Mouse (Mus musculus): ENCODE measurements at regions not wholly inside any gene's neighbourhood (a gene's known extent, or its start where the extent isn't known, plus 50 kb on each side); places are given as distances from the start of the nearest gene placed in this dataset.

DNA sequence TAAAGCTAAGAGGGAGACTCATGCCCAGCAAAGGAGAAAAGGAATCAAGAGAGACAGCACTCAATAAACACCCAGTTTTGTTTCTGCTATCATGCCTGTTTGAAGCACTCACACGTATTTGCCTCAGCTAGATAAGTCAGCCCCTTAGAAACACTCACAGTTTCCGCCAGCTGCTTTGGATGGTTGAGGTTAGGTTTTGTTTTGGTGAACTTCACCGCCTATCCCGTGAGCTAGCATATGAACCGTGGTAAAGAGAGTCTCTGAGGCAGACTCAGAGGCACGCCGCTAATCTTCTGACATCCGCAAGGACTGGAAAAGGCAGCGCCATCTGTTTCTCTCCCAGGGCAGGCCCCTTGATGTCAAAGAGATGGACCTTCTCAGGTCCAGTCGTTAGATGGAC, 73.2 kb upstream of the Prdm1 start:
- Histone ChIP-seq H3K36me3 (ENCODE audit: control insufficient read depth, insufficient read depth, low read length) (no peaks in the 10 kb centered on the region), H3K9me3 (ENCODE audit: control insufficient read depth, low read length) (no peaks in the 10 kb centered on the region), H3K4me3 (ENCODE audit: low read depth, low read length) (no peak overlapping the region), H3K27me3 (replicated peaks; ENCODE audit: control insufficient read depth, insufficient read depth, low read length) (no peaks in the 10 kb centered on the region), H3K27ac (replicated peaks; ENCODE audit: low read depth, low read length) (no peak overlapping the region), H3K9ac (ENCODE audit: low read depth, low read length) (no peak overlapping the region), H3K4me1 (ENCODE audit: control insufficient read depth, insufficient read depth, low read length) (peaks cover 9% of the 10 kb centered on the region; the same call in 1 of the 2 replicates), H3K4me2 (ENCODE audit: low read depth, low read length) (no peak overlapping the region)
- 69% methylated on average over 10 of the region's 10 CpGs for WGBS
- no peak for DNase-seq (ENCODE audit: low spot score)
- ATAC-seq (ENCODE audit: low read depth), result no peak

DNA sequence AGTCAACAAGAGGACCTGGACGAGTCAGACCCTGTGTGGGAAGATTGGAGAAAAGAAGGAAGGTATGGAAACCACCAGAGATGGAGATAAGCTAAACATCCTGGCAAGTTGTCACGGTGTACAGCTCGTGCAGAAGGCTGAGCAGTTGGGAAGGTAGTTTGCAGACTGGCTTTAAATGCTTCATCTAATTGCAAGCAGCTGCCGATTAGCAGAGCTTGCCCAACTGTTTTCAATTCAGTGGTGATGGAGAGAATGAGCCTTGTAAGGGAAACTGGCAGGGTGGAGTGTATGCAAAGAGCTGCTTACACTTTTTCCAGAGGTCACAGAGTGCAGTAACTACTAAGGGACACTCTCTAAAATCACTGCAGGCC, 71.6 kb upstream of the Prdm1 start:
- H3K4me1 ChIP-seq (ENCODE audit: control insufficient read depth, insufficient read depth, low read length), result peaks cover 9% of the 10 kb centered on the region; the same call in 1 of the 2 replicates
- 15% methylated on average over 4 of the region's 4 CpGs for WGBS
- no peaks in the 10 kb centered on the region for H3K36me3 ChIP-seq (ENCODE audit: control insufficient read depth, insufficient read depth, low read length)
- H3K27ac ChIP-seq (replicated peaks; ENCODE audit: low read depth, low read length), result no peak overlapping the region
- ATAC-seq (ENCODE audit: low read depth) (peak; percentile 63; the same call in 1 of the 2 replicates), DNase-seq (ENCODE audit: low spot score) (peak; percentile 83)
- no peaks in the 10 kb centered on the region for H3K9me3 ChIP-seq (ENCODE audit: control insufficient read depth, low read length)
- H3K4me2 ChIP-seq (ENCODE audit: low read depth, low read length), result peak overlapping the region; percentile 33; the same call in 1 of the 2 replicates
- H3K4me3 ChIP-seq (ENCODE audit: low read depth, low read length), result no peak overlapping the region
- H3K27me3 ChIP-seq (replicated peaks; ENCODE audit: control insufficient read depth, insufficient read depth, low read length), result no peaks in the 10 kb centered on the region
- H3K9ac ChIP-seq (ENCODE audit: low read depth, low read length), result no peak overlapping the region

DNA sequence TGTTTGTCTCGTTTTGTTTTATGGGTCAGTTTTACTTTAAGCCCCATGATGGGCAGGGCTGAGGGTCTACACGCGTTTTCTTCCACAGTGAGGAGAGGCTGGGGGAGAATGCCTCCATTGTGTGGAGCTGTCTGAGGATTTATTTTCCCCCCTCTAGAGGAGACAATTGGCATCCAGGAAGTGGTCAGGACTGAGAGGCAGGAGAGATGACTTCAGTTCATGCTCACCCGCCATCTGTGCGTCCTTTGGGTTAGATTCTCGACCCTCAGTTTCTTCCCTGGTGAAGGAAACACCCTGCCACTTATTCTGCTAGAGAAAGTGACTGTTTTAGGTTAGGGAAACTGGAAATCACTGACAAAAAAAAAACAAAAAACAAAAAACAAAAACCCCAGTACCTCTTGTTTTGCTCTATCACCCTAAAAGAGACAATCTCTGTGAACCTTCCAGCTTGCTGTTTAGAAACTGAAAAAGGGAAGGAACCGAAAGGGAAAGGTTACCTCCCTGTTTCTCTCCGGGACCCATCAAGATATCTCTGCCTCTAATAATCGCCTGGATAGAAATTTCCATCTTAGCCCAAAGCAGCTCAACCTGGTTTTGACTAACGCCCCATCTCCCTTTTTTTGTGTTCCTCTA, 71.1 kb upstream of the Prdm1 start:
- Histone ChIP-seq H3K27ac (replicated peaks; ENCODE audit: low read depth, low read length) (no peak overlapping the region), H3K4me3 (ENCODE audit: low read depth, low read length) (no peak overlapping the region), H3K4me1 (ENCODE audit: control insufficient read depth, insufficient read depth, low read length) (peaks cover 9% of the 10 kb centered on the region; the same call in 1 of the 2 replicates), H3K36me3 (ENCODE audit: control insufficient read depth, insufficient read depth, low read length) (no peaks in the 10 kb centered on the region), H3K9me3 (ENCODE audit: control insufficient read depth, low read length) (no peaks in the 10 kb centered on the region), H3K27me3 (replicated peaks; ENCODE audit: control insufficient read depth, insufficient read depth, low read length) (no peaks in the 10 kb centered on the region), H3K9ac (ENCODE audit: low read depth, low read length) (no peak overlapping the region), H3K4me2 (ENCODE audit: low read depth, low read length) (peak overlapping the region; percentile 33; the same call in 1 of the 2 replicates)
- ATAC-seq (ENCODE audit: low read depth) (no peak), DNase-seq (ENCODE audit: low spot score) (no peak)
- WGBS, result 41% methylated on average over 10 of the region's 10 CpGs

- Histone ChIP-seq H3K9ac (ENCODE audit: low read depth, low read length) (no peak overlapping the region), H3K27me3 (replicated peaks; ENCODE audit: control insufficient read depth, insufficient read depth, low read length) (no peaks in the 10 kb centered on the region), H3K4me1 (ENCODE audit: control insufficient read depth, insufficient read depth, low read length) (peaks cover 9% of the 10 kb centered on the region; the same call in 1 of the 2 replicates), H3K4me3 (ENCODE audit: low read depth, low read length) (no peak overlapping the region), H3K36me3 (ENCODE audit: control insufficient read depth, insufficient read depth, low read length) (no peaks in the 10 kb centered on the region), H3K4me2 (ENCODE audit: low read depth, low read length) (no peak overlapping the region), H3K27ac (replicated peaks; ENCODE audit: low read depth, low read length) (no peak overlapping the region), H3K9me3 (ENCODE audit: control insufficient read depth, low read length) (no peaks in the 10 kb centered on the region)
- ATAC-seq (ENCODE audit: low read depth), result no peak
- no peak for DNase-seq (ENCODE audit: low spot score)
- 83% methylated on average over 3 of the region's 3 CpGs for WGBS
Measured at GRCm38 (mm10) chr10:44598615-44599014, 70.3 kb upstream of the Prdm1 start.

GRCm38 (mm10) chr10:44595932-44596331, 67.6 kb upstream of the Prdm1 start:
- H3K9ac ChIP-seq (ENCODE audit: low read depth, low read length), result no peak overlapping the region
- no peak overlapping the region for H3K4me2 ChIP-seq (ENCODE audit: low read depth, low read length)
- no peak for DNase-seq (ENCODE audit: low spot score)
- H3K27ac ChIP-seq (replicated peaks; ENCODE audit: low read depth, low read length), result no peak overlapping the region
- no peaks in the 10 kb centered on the region for H3K9me3 ChIP-seq (ENCODE audit: control insufficient read depth, low read length)
- ATAC-seq (ENCODE audit: low read depth), result no peak
- no peak overlapping the region for H3K4me3 ChIP-seq (ENCODE audit: low read depth, low read length)
- H3K4me1 ChIP-seq (ENCODE audit: control insufficient read depth, insufficient read depth, low read length), result peaks cover 9% of the 10 kb centered on the region; the same call in 1 of the 2 replicates
- H3K27me3 ChIP-seq (replicated peaks; ENCODE audit: control insufficient read depth, insufficient read depth, low read length), result no peaks in the 10 kb centered on the region
- no peaks in the 10 kb centered on the region for H3K36me3 ChIP-seq (ENCODE audit: control insufficient read depth, insufficient read depth, low read length)
- 87% methylated on average over 2 of the region's 2 CpGs for WGBS

DNA sequence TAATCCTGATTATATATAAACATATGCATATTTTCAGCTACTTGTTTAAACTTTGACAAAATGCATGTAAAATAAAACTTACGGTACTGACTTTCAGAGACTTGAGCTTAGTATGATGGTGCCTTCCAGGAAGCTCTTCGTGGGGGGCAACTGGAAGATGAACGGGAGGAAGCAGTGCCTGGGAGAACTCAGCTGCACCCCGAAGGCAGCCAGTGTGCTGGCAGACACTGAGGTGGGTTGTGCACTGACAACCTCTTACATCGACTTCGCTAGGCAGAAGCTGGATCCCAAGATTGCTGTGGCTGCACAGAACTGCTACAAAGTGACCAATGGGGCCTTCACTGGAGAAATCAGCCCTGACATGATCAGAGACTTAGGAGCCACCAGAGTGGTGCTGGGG, 61.5 kb upstream of the Prdm1 start:
- Histone ChIP-seq H3K27ac (replicated peaks; ENCODE audit: low read depth, low read length) (no peak overlapping the region), H3K9ac (ENCODE audit: low read depth, low read length) (no peak overlapping the region), H3K4me1 (ENCODE audit: control insufficient read depth, insufficient read depth, low read length) (no peaks in the 10 kb centered on the region), H3K4me3 (ENCODE audit: low read depth, low read length) (no peak overlapping the region), H3K36me3 (ENCODE audit: control insufficient read depth, insufficient read depth, low read length) (no peaks in the 10 kb centered on the region), H3K9me3 (ENCODE audit: control insufficient read depth, low read length) (no peaks in the 10 kb centered on the region), H3K27me3 (replicated peaks; ENCODE audit: control insufficient read depth, insufficient read depth, low read length) (no peaks in the 10 kb centered on the region), H3K4me2 (ENCODE audit: low read depth, low read length) (no peak overlapping the region)
- 86% methylated on average over 6 of the region's 6 CpGs for WGBS
- ATAC-seq (ENCODE audit: low read depth) (no peak), DNase-seq (ENCODE audit: low spot score) (no peak)

- ATAC-seq (ENCODE audit: low read depth) (no peak), DNase-seq (ENCODE audit: low spot score) (peak; percentile 64)
- no peak overlapping the region for H3K27ac ChIP-seq (replicated peaks; ENCODE audit: low read depth, low read length)
- no peaks in the 10 kb centered on the region for H3K36me3 ChIP-seq (ENCODE audit: control insufficient read depth, insufficient read depth, low read length)
- no peaks in the 10 kb centered on the region for H3K4me1 ChIP-seq (ENCODE audit: control insufficient read depth, insufficient read depth, low read length)
- no peak overlapping the region for H3K9ac ChIP-seq (ENCODE audit: low read depth, low read length)
- no peak overlapping the region for H3K4me2 ChIP-seq (ENCODE audit: low read depth, low read length)
- no peaks in the 10 kb centered on the region for H3K9me3 ChIP-seq (ENCODE audit: control insufficient read depth, low read length)
- H3K27me3 ChIP-seq (replicated peaks; ENCODE audit: control insufficient read depth, insufficient read depth, low read length), result no peaks in the 10 kb centered on the region
- no peak overlapping the region for H3K4me3 ChIP-seq (ENCODE audit: low read depth, low read length)
Measured at GRCm38 (mm10) chr10:44589352-44589751, 61.1 kb upstream of the Prdm1 start.

- H3K4me2 ChIP-seq (ENCODE audit: low read depth, low read length), result no peak overlapping the region
- WGBS, result 80% methylated on average over 2 of the region's 2 CpGs
- H3K4me3 ChIP-seq (ENCODE audit: low read depth, low read length), result no peak overlapping the region
- H3K27me3 ChIP-seq (replicated peaks; ENCODE audit: control insufficient read depth, insufficient read depth, low read length), result no peaks in the 10 kb centered on the region
- no peaks in the 10 kb centered on the region for H3K36me3 ChIP-seq (ENCODE audit: control insufficient read depth, insufficient read depth, low read length)
- H3K4me1 ChIP-seq (ENCODE audit: control insufficient read depth, insufficient read depth, low read length), result no peaks in the 10 kb centered on the region
- no peak overlapping the region for H3K9ac ChIP-seq (ENCODE audit: low read depth, low read length)
- H3K27ac ChIP-seq (replicated peaks; ENCODE audit: low read depth, low read length), result no peak overlapping the region
- DNase-seq (ENCODE audit: low spot score), result no peak
- no peak for ATAC-seq (ENCODE audit: low read depth)
- no peaks in the 10 kb centered on the region for H3K9me3 ChIP-seq (ENCODE audit: control insufficient read depth, low read length)
Measured at GRCm38 (mm10) chr10:44582736-44583135, 54.4 kb upstream of the Prdm1 start.
